Mouse (Mus musculus) MEL-GATA-1-ER (cell line): ENCODE data around the gene Itsn2.
A peak's percentile ranks its signal among the peaks of the same experiment; 100 is the strongest.
"Not testable (repeated sequence)": the region's sequence is repeated elsewhere in the genome, so short reads cannot be mapped to it uniquely, and the experiment has no call there.

Experiments
- DNase-seq: peaks from one replicate; pipeline ENCODE4 v3.0.0-alpha.2; 2012; ENCODE audit warnings: low read depth; ENCODE audit errors: extremely low read depth

Gene Itsn2

DNA sequence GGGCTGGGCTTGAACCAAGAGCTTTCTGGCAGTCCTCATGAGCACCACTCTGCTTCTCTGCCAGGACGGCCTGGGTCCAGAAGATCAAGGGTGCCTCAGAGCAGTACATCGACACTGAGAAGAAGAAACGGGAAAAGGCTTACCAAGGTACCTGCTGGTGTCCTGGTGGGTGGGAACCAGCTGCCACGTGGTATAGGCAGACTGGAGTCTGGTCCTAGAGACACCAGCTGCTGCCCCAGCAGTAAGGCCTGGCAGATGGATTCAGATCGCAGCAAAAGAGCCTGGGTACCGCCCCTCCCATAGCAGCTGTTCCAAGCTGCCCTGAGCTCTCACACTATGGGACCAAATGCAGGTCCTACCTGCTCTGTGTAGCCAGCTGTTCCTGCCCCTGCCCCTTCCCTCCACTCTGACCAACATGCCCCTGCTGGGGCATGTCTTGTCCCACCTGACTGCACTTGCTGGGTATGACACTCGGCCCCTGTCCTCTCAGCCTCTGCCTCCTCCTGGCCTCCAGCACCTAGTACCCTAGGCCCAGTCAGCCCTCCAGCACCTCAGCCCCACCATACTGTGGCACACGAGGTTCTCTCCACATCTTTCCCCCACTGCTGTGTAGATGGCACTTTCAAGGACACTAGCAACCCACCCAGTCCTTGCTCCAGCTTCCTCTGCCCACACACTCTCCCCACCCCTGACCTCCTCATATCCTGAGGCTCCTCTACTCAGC lies 116.6 kb downstream of the Itsn2 start:
- DNase-seq, result no peak

GRCm38 (mm10) chr12:4709926-4710325 lies 117.5 kb downstream of the Itsn2 start:
- DNase-seq, result no peak

DNA sequence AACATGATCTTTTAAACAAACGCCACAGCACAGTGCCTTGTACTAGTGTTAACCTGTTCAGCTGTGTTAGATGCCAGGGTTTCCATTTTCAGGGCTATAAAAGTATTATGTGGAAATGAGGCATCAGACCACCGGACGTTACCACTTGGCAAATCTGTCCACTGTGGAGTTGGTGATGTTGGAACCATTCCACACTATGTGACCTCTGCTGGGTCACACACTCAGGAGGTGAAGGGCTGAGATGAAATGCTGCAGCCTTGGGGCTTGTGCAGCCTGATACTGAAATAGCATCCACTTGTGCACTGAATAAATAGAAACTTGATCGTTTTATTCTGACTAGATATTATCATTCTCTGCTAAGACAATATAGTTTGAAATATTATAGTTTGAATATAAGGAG lies 120.9 kb downstream of the Itsn2 start:
- DNase-seq, result no peak

GRCm38 (mm10) chr12:4715606-4716005 lies 123.2 kb downstream of the Itsn2 start:
- peak; percentile 19 for DNase-seq

GRCm38 (mm10) chr12:4717417-4717816 lies 125.0 kb downstream of the Itsn2 start:
- DNase-seq, result peak; percentile 41

GRCm38 (mm10) chr12:4719066-4719761 lies 126.8 kb downstream of the Itsn2 start:
- peak; percentile 50 for DNase-seq

- DNase-seq, result peak; percentile 90
Measured at GRCm38 (mm10) chr12:4719762-4720754, 127.6 kb downstream of the Itsn2 start.

DNA sequence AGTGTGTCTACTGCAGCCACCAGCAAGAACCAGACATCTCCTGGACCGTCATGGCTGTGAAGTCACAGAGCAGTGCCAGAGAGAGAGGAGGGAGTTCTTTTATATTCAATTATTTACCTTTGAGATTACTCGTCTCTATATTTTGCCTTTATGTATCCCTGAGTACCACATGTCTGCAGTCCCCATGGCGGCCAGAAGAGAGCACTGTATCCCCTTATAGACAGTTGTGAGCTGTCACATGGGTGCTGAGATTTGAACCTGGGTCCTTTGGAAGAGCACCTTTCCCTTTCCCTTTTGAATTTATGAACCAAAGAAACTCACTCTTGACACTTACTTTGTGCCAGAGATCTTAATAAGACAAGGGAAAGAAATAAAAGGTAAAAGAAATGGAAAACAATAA lies 136.7 kb downstream of the Itsn2 start:
- no peak for DNase-seq

DNA sequence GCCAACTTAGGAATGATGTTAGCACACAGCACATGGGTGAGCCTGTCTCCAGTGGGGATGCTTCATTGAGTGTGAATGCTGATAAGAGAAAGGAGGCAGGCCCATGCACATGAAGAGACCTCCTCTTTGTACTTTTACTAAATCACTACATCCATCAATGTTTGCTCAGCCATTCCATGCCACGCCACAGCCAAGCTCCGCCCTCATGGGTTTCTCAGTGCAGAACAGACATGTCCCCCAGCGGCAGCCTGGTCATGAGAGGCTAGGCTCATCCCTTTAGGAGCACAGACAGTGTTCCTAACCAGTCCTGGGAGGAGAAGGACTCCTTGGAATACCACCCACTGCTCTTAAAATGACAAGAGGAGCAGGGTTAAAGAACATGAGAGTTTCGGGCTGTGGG lies 139.2 kb downstream of the Itsn2 start:
- no peak for DNase-seq

DNA sequence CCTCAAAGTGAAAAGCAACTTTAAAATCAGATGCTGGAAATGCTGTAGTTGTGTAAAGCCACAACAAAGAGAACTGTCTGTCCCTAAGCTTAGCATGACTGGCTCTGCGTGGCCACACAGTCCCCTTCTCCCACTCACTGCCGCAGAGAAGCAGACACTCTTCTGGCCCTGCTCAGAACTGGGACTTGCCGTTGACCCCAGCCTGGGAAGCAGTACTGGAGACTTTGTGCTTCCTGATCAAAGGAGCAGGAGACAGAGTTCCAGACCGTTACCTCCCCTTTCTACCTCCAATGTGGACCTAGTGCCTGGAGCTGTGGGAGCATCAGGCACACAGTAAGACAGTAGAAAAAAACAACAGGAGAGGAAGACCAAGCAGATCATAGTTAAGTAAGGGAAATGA lies 139.9 kb downstream of the Itsn2 start:
- no peak for DNase-seq

DNA sequence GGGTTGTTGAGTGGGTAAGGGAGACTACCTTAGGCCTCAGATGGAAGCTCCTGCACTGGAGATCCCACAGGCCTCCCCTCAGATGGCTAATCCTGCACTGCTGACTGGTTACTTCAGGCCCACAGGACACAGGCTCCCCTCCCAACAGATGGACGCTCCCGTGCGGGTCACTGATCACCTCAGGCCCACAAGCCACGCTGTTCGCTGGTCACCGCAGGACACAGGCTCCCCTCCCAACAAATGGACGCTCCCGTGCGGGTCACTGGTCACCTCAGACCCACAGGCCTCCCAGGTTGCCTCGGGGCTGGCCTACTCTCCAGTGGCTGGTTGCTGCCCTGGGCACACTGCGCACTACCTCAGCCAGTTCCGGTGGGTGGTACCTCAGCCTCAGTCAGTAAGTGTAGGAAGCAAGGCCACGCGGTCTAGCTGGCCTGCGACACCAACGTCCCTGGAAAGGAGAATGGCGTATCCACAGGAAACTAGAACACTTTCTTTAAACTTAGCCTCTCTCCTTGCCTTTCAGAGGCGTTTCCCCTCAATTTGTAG lies 145.7 kb downstream of the Itsn2 start, which contains the start of gene Fam228a:
Gene Fam228a, minus strand, starts transcription at position 400 of the 546 bp plus-strand sequence.
- DNase-seq, result no peak

GRCm38 (mm10) chr12:4740823-4741222 lies 148.4 kb downstream of the Itsn2 start:
- no peak for DNase-seq

- DNase-seq, result no peak
Measured at GRCm38 (mm10) chr12:4742183-4742582, 149.7 kb downstream of the Itsn2 start.

GRCm38 (mm10) chr12:4744486-4744885 lies 152.0 kb downstream of the Itsn2 start:
- no peak for DNase-seq

DNA sequence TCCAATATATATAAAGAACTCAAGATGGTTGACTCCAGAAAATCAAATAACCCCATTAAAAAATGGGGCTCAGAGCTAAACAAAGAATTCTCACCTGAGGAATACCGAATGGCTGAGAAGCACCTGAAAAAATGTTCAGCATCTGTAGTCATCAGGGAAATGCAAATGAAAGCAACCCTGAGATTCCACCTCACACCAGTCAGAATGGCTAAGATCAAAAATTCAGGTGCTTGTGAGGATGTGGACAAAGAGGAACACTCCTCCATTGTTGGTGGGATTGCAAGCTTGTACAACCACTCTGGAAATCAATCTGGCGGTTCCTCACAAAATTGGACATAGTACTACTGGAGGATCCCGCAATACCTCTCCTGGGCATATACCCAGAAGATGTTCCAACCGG lies 162.0 kb downstream of the Itsn2 start:
- DNase-seq, result not testable (repeated sequence)

DNA sequence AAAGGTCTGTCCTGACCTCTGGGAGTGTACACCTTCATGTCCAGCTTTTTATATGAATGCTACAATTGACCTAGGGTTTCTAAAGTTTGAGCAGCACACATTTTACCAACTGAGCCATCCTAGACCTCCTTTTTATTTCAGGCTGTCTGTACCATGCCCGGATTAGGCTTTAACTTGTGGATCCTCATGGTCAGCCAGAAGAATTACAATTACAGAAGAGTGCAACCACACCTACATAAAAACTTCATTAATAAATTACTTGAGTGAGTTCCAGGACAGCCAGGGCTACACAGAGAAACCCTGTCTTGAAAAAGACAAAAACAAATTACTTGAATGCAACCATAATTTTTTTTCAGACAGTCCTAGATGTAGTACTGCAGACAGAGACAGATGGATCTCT lies 164.6 kb downstream of the Itsn2 start:
- DNase-seq, result no peak
